Mouse (Mus musculus) liver, adult 2 months (tissue): ENCODE measurements at regions not wholly inside any gene's neighbourhood (a gene's known extent, or its start where the extent isn't known, plus 50 kb on each side); places are given as distances from the start of the nearest gene placed in this dataset.

ENCODE experiments used
- CTCF ChIP-seq: fragments of 200-500 bp; IDR thresholded peaks from 2 replicates; pipeline ENCODE4 v1.5.1; 2011; ENCODE audit warnings: low read depth, low read length, control low read depth
- POLR2A ChIP-seq: fragments of 200-500 bp; IDR thresholded peaks from 2 replicates; pipeline ENCODE4 v1.6.1; 2011; ENCODE audit warnings: low read length, control low read depth; ENCODE audit not compliant: insufficient read depth; ENCODE audit errors: extremely low read depth

DNA sequence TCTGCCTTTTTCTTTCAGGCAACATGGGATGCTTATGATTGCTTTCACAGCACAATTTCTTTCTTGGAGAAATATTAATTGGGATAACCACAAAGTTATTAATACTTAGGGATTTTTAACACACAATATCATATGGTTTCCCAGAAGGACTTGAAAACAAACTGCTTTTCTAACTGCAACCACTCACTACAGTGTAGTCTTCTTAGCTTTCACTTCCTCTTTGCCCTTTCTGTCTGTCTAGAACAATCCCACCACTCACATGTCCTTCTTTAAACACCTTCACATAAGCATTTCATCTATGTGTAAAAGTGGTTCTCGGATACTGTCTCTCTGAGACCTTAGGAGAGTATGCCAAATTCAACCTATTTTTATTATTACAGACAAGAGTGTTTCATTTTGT, 204.3 kb downstream of the C1d start:
- TF ChIP-seq CTCF (no peak), POLR2A (no peak)
